Mouse (Mus musculus) CH12.LX (cell line): ENCODE measurements around the gene Dnajc9.
A peak's percentile ranks its signal among the peaks of the same experiment; 100 is the strongest.

Source experiments
- CTCF ChIP-seq, 2 experiments: IDR thresholded peaks in 1 of 2; conservative IDR thresholded peaks in 1 of 2; 2 replicates each; pipeline ENCODE4 v1.5.1; 2011 to 2012; ENCODE audit warnings: low read depth in 2 of 2, low read length in 2 of 2, improper control_type of control experiment in 1 of 2, inconsistent platforms in 1 of 2, mild to moderate bottlenecking in 1 of 2, moderate library complexity in 1 of 2
- E2F4 ChIP-seq: IDR thresholded peaks from 2 replicates; pipeline ENCODE4 v1.6.1; 2011; ENCODE audit warnings: low read depth, low read length, improper control_type of control experiment; ENCODE audit not compliant: insufficient replicate concordance
- IRF4 ChIP-seq: IDR thresholded peaks from 2 replicates; pipeline ENCODE4 v1.6.1; 2014; ENCODE audit warnings: low read depth, mild to moderate bottlenecking, inconsistent platforms, low read length, improper control_type of control experiment
- MAX ChIP-seq: IDR thresholded peaks from 2 replicates; pipeline ENCODE4 v1.6.1; 2011; ENCODE audit warnings: low read length, improper control_type of control experiment
- MAZ ChIP-seq: IDR thresholded peaks from 2 replicates; pipeline ENCODE4 v1.6.1; 2012; ENCODE audit warnings: low read depth, mild to moderate bottlenecking, inconsistent platforms, low read length, improper control_type of control experiment, moderate library complexity
- POLR2A ChIP-seq: IDR thresholded peaks from 2 replicates; pipeline ENCODE4 v1.6.1; 2011; ENCODE audit warnings: low read depth, mild to moderate bottlenecking, improper control_type of control experiment, low read length

DNA sequence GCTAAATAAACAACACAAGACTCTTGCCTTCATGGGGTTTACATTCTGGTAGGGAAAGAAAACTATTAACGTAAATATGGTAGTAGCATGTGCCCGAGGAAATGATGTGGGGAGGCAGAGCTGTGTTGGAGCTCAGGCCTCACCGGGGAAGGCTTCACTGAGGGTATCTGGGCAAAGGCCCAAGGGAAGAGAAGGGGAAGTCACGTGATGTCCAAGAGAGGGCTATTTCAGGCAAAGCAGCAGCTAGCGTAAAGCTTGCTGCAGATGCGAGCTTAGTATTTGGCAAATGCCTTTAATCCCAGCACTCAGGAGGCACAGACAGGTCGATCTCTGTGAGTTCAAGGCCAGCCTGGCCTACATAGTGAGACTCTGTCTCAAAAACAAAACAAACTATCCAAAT is 33.5 kb upstream of the Dnajc9 start:
- no peak for TF ChIP-seq E2F4
- TF ChIP-seq MAZ = no peak
- TF ChIP-seq POLR2A = no peak
- TF ChIP-seq MAX = peak; percentile 50; the same call in 1 of the 2 replicates
- TF ChIP-seq CTCF (conservative IDR thresholded peaks at IDR 0.05 in 1 of 2, IDR thresholded peaks at IDR 0.05 in 1 of 2; ENCODE audit: low read depth in 2 of 2, low read length in 2 of 2) = no peak
- TF ChIP-seq IRF4 = no peak
